Mouse (Mus musculus) layer of hippocampus, adult 8-10 months (tissue): ENCODE results near the gene Tex16. TPM values are rescaled to one million over a fixed set of nuclear protein-coding genes. Genes with fewer than 3 reads are reported as not detected.

Source experiments
- DNase-seq, 2 experiments: peaks; one replicate each; pipeline ENCODE4 v3.0.0; 2022; ENCODE audit warnings: low spot score in 2 of 2
- total RNA-seq, 4 experiments: library from RNA; stranded (reverse); gene quantifications; 2 replicates each; pipeline ENCODE4 v1.2.4; 2022

The Tex16 gene
- not detected for total RNA-seq

DNA sequence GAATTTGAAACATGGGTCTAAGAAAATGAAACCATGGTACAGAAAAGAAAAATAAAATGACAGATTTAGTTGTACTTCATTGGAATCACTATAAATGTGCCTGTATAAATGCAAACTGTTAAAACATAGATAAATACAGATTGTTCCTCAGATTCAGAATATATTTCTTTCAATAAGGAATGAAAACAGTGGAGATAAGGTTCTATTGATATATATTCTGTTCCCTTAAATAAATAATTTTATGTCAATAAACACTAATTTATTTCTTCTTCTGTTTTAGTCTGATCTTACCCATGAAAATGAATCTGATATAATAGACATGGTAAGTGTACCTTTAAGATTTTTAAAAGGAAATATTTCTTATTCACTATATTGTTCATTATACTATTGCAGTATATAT is at the start of gene Tex16:
TSS of gene Tex16 (plus strand) at position 301 of the 400 bp plus-strand sequence.
- DNase-seq, result no peak

GRCm38 (mm10) chrX:111999661-112000060 is 11.1 kb upstream of the Tex16 start:
- DNase-seq, result no peak

Other genes starting within 250 kb of the Tex16 start
- gene Gm45194, start 119.6 kb upstream of the Tex16 start, total RNA-seq, result not detected
- not detected for gene 4933403O08Rik, start 228.0 kb downstream of the Tex16 start, total RNA-seq